Mouse (Mus musculus) embryonic fibroblast, embryonic 13.5 days (primary cell): ENCODE measurements around the gene Klrb1b.

Experiments used
- CTCF ChIP-seq: IDR thresholded peaks from 2 replicates; pipeline ENCODE4 v1.5.1; 2011; ENCODE audit warnings: mild to moderate bottlenecking, control low read depth, low read length, moderate library complexity, borderline replicate concordance; ENCODE audit not compliant: insufficient read depth
- POLR2A ChIP-seq: IDR thresholded peaks from 2 replicates; pipeline ENCODE4 v1.6.1; 2011; ENCODE audit warnings: low read depth, mild to moderate bottlenecking, control low read depth, low read length, moderate library complexity

GRCm38 (mm10) chr6:128818083-128818802, 7.9 kb downstream of the Klrb1b start:
- TF ChIP-seq POLR2A (no peak), CTCF (no peak)
